Mouse (Mus musculus): ENCODE measurements around the gene Zfp280d. TPM values are rescaled to one million over a fixed set of nuclear protein-coding genes. Genes with fewer than 3 reads are reported as not detected.
A peak's percentile ranks its signal among the peaks of the same experiment; 100 is the strongest.
"Not testable (repeated sequence)": the region's sequence is repeated elsewhere in the genome, so short reads cannot be mapped to it uniquely, and the experiment has no call there.

Gene Zfp280d
- total RNA-seq, 1 experiment from 2014 or later: 41.3 TPM

- no peak for DNase-seq
Measured at GRCm38 (mm10) chr9:72374074-72374473, 99.4 kb downstream of the Zfp280d start.

DNA sequence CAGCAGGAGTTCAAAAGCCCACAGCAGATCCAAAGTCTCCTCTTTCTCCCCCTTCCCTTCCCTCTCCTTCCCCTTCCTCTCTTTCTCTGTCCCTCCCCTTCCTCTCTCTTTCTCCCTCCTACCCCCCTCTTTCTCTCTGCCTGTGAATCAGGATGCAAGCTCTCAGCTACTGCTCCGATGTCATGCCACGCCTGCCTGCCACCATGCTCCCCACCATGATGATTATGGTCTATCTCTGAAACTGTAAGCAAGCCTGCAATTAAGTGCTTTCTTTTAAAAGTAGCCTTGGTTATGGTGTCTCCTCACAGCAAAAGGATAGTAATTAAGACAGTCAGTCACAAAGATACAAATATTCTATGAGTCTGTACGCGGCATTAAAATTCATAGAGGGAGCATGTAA lies 100.3 kb downstream of the Zfp280d start:
- no peak for DNase-seq

DNA sequence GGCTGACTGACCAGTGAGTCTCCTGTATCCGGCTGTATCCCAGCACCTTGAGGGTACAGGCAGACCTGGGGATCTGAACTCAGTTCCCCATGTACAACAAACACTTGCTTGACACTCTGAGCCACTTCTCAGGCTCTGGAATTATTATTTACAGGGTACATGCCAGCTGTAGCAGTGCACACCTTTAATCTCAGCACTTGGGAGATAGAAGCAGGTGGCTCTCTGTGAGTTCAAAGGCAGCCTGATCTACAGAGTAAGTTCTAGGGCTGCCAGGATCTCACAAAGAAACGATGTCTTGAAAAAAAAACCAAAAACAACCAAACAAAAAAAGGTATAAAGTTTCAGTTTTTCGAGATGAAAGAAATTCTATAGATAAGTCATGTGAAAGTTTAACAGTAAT lies 101.0 kb downstream of the Zfp280d start:
- DNase-seq: no peak

GRCm38 (mm10) chr9:72385786-72386185 lies 111.1 kb downstream of the Zfp280d start:
- no peak for DNase-seq

DNA sequence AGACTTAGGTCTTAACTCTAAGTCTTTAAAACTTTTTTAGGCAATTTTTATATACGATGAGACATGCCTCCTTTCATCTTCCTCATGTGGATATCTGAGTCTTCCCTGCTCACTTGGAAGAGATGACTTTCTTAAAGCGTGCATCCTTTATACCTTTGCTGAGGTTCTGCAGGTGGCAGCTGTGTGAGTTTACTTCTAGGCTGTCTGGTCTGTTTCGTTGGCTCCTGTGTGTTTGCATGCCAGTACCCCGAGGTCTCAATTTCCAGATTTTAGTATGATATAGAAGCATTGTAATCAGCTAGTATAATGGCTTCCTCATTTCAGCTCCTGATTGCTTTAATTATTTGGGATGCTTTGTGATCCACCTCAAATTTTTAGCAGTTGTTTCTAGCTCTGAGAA lies 114.3 kb downstream of the Zfp280d start:
- no peak for DNase-seq

DNA sequence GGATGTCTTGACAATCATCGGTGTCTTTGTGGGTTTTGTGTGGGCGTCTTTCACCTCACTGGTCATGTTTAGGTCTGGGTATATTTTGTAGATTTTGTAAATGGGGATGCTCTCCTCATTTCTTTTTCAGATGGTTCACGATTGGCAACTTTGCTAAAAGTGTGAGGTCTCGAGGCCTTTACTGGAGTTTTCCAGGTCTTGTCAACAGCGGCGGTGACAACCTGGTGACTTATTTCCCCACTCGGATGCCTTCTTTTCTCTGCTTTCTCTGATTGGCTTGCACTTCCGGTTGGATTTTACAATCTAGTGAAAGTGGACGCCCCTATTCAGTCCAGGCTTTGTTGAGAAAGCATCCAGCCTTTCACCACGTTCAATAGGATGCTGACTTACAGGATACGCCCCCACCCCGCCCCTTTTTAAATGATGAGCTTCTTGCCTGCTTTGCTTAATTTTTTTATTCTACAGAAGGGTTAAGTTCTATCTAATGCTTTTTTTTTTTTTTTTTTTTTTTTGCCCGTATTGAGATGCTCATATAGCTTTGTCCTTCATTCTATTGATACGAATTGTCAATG lies 114.9 kb downstream of the Zfp280d start:
- no peak for DNase-seq

DNA sequence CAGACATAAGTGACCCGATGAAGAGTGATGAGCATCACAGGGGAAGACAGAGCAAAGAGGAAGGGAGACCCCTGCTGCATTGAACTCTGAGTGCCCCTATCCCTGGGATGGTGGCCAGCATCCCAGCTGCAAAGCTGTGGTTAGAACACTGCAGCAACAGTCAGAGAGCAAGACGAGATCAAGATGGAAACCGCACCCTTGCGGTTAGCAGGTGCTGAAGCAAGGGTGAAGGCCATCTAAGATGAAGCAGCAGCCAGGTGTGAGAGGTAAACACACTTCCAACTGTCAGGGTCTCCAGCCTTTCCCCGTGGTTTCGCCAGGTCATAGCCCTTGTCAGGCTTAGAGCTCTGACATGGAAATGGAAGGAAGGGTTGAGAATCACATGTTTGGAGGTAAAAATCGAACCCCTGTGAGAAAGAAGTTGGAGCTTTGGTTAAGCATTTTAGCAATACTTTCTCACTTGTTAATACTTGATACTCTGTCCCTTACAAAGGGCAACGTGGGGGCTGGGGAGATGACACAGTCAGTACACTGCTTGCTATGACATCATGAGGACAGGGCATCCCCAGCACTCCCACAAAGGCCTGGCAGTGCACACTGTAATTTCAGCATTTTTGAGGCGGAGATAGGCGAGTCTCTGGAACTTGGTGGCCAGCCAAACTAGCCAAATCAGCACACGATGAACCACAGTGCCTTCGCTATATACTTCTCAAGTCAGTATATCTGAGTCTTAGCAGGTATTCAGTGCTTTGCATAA lies 115.8 kb downstream of the Zfp280d start:
- no peak for DNase-seq

- DNase-seq: no peak
Measured at GRCm38 (mm10) chr9:72392686-72393085, 118.0 kb downstream of the Zfp280d start.

GRCm38 (mm10) chr9:72393238-72393637 lies 118.6 kb downstream of the Zfp280d start:
- no peak for DNase-seq

DNA sequence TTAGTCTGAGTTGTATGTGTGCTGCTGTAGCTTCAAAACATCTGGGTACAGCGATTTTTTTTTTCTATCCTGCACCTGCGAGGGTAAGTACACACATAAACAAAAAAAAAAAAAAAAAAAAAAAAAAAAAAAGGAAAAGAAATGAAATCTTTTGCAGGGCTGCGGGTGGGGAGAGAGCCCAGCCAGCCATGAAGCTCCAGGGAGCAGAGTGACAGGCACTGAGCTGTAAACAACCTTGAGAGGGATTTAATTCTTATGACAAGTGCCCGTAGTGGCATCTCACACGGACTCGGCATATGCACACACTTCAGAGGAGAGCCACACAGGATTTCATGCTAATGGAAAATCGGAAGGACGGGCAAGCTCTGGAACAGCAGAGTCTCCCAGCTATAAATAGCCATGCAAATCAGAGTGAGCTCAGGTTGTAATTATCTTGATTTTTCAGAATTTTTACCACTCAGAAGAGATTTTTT lies 119.2 kb downstream of the Zfp280d start:
- no peak for DNase-seq

- no peak for DNase-seq
Measured at GRCm38 (mm10) chr9:72400121-72400520, 125.5 kb downstream of the Zfp280d start.

- DNase-seq: not testable (repeated sequence)
Measured at GRCm38 (mm10) chr9:72401769-72402168, 127.1 kb downstream of the Zfp280d start.

DNA sequence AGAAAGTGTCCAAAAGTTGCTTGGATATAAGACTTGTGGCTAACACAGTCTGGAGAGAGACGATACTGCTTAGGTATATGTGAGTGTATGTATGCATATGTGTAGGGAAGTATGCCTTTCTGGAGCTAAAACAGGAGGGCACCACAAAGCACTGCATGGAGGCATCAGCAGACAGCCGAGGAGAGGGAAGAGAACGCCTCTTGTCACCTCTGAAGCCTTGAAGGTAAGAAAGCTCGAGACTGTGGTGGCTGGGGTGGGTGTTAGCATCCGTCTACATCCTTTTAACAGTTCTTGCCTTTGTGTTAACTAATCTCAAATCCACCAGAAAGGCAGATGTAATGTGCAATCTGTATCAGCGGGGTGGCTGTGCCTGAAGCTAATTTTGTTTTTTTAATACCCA lies 128.8 kb downstream of the Zfp280d start:
- DNase-seq: no peak

DNA sequence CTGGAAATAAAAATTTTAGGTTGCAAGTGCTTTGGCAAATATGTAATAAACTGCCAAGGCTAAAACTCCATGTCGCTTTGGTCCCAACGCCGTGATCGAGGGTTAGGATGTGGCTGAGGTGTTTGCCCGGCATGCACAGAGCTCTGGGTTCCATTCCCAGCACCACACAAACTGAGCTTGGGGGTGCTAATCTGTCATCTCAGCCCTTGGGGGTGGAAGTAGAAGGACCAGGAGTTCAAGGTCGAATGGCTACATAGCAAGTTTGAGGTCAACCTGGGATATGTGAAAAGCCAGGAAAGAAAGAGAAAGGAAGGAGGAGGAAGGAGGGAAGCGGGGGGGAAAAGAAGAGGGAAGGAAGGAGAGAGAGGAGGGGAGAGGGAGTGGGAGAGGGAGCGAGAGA lies 129.8 kb downstream of the Zfp280d start:
- no peak for DNase-seq

GRCm38 (mm10) chr9:72404934-72405333 lies 130.3 kb downstream of the Zfp280d start:
- DNase-seq: no peak

GRCm38 (mm10) chr9:72405882-72406638 lies 131.4 kb downstream of the Zfp280d start:
- no peak for DNase-seq

DNA sequence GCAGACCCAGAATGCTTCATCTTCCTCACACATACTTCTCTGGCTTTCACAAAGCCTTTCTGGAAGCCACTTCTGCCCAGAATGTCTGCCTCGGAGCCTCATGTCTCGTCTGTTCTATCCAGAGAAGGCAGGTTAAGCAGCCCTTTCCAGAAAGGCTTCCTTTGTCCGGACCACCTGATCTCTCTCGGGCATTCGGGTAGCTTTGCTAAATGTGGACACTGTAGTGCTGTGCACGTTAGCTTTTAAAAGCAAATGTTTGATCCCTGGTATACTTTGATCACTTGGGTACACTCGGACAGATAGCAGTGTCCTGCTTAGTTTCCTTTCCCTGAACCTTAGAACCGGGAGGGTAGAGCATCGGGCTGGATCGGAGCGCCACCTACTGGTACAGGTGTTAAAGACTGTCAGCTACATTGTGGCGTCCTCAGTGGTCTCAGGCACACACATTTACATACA lies 133.5 kb downstream of the Zfp280d start:
- DNase-seq: peak; percentile 81

DNA sequence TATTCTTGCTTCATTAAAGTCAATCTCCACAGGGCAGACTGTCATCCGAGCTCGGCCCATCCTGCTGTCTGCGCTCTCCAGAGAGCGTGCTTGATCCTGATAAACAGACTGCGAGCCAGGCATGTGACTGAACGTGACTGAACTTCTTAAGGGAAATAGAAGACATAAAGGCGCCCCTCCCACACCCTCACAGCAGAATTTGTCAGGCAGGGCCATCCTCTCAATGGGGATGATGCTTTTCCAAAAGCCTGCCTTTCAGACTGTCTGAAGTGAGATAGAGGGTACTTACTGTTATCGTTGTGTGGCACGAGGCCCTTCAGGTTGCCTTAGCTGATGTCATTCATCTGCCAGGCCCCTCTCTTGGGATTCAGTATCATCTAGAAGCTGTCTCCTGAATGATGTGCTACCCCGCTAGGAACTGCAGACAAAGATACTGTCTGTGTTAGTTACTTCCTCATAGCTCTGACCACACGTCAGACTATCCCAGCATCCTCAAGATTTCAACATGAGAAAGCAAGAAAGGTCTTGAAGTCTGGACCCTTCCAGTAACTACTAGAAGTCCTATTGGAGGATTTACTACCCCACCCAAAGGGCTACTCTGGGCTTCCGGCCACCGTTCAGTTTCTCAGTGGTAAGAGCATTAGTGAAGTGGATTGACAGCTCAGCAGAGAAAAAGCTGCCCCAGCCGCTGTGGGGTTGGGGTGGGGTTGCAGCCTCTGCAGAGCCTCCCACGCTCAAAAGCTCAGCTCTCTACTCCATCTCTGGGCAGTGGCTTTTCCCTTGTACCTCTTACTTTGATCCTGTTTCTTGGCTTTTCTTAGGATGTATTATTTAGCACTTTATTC lies 134.9 kb downstream of the Zfp280d start:
- no peak for DNase-seq

- DNase-seq: no peak
Measured at GRCm38 (mm10) chr9:72411746-72412145, 137.1 kb downstream of the Zfp280d start.

Data from adrenal gland, postnatal 25 days (tissue).